Mouse (Mus musculus) gastrocnemius, adult 2 months (tissue): ENCODE measurements around the gene Hipk1. TPM values are rescaled to one million over a fixed set of nuclear protein-coding genes. Genes with fewer than 3 reads are reported as not detected.

Experiments
- DNase-seq: peaks from one replicate; pipeline ENCODE4 v3.0.0; 2022
- H3K27ac ChIP-seq: fragments of 200-600 bp; 2 replicates; pipeline ENCODE4 v1.8.1; 2022; ENCODE audit warnings: mild to moderate bottlenecking
- H3K4me3 ChIP-seq: fragments of 200-600 bp; 2 replicates; pipeline ENCODE4 v1.8.1; 2022; ENCODE audit warnings: mild to moderate bottlenecking, moderate library complexity
- CTCF ChIP-seq: fragments of 200-600 bp; IDR thresholded peaks from 2 replicates; pipeline ENCODE4 v1.8.1; 2022; ENCODE audit warnings: antibody characterized with exemption, mild to moderate bottlenecking, moderate library complexity
- intact Hi-C: fragments of 180-260 bp; cut with DNase I; formaldehyde crosslinking; loops from one replicate; pipeline ENCODE4 v1.15.1; 2025
- total RNA-seq, 2 experiments: library from RNA; stranded (reverse); gene quantifications; 2 replicates each; pipeline ENCODE4 v1.2.3; 2021

Gene Hipk1
- total RNA-seq, 2 experiments from 2014 or later: 67.2 to 73.7 TPM

DNA sequence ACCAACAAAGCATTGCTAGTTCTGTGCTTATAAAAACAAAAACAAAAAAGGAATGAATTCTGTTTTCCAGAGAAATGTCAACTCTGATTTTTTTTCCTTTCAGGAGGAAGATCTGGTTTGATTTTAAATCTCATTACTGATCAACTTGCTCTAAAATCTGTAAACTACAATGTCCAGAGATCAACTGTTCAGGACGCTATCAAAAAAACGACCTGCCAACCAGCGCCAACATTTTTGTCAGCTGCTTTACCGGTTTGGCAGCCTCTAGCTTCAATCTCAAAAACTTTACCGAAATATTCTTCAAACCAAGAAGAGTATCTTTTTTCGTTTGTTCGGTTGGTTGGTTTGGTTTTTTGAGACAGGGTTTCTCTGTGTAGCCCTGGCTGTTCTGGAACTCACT lies 2.3 kb downstream of the Hipk1 start:
- TF ChIP-seq CTCF: no peak
- Histone ChIP-seq H3K4me3 (peak overlapping the region; percentile 96), H3K27ac (peak overlapping the region; percentile 93)
- DNase-seq: no peak
- intact Hi-C loops: no loop called here

DNA sequence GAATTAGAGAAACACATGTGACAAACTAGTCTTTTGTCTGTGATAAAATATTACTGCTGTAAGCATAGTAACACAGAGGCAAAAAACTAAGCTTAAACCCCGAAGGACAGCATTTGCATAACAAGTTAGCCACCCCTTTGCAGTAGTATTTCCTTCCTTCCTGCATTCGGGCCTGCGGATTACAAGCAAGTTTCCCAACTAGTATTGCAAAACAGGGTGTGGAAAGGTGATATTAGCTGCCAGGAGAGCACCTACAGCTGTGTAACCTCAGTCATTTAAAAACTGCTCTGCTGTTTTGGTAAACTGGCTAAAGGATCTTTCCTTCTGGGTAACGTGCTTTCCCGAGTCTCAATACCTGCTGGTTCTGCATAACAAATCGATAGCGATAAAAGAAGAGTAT lies 4.1 kb downstream of the Hipk1 start:
- Histone ChIP-seq H3K27ac (peak overlapping the region; percentile 93), H3K4me3 (peak overlapping the region; percentile 96)
- intact Hi-C loops: no loop called here
- TF ChIP-seq CTCF: no peak
- DNase-seq: no peak

DNA sequence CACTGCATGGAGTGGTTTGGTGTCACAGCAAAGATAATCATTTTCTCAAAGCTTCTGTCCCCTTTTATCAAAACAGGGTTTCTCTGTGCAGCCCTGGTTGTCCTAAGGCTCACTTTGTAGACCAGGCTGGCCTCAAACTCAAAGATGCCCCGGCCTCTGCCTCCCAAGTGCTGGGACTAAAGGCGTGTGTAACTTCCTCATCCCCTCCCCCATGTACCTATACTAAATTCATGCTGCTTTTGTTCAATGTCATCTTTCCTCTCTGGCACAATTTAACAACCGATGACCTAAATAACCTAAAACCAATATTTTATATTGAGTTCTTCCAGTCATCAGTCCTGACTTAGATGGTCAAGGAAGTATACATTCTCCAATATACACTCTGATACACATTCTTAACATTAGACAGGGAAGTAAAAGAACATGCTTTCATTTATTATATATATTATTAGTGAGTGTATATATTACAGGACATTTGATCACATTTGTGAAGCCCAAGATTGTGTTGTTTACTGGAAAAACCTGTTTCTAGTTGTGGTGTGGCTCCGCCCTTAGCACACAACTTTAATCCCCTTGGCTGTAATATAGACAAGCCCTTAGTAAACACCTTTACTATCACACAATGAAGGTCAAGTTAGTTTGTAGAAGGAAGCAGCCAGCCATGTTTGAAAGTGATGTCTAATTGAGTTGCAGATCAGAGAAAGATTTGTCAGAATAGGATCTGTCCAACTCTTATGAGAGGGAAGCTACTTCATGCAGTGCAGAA lies 8.3 kb downstream of the Hipk1 start:
- intact Hi-C loops: no loop called here
- no peak for DNase-seq
- H3K4me3 ChIP-seq: no peak overlapping the region
- H3K27ac ChIP-seq: peak overlapping the region; percentile 3; the same call in 1 of the 2 replicates
- no peak for TF ChIP-seq CTCF

DNA sequence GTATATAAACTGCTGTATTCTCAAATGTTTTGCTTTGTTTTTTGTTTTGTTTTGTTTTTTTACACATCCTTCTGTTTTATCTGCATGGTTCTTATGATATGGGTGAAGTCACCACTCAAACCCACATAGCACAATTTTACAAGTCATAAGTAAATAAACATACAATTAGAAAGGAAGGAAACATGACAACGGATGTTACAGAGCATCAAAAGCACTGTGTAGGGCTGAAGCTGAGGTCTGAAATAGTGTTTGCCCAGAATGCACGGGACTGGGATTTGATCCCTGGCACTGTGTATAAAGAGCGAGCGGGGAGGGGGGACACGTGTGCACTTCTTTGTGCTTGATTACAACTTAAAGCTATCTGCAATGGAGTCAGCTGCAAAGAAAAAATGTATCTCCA lies 10.6 kb downstream of the Hipk1 start:
- TF ChIP-seq CTCF: no peak
- intact Hi-C loops: no loop called here
- no peak for DNase-seq

DNA sequence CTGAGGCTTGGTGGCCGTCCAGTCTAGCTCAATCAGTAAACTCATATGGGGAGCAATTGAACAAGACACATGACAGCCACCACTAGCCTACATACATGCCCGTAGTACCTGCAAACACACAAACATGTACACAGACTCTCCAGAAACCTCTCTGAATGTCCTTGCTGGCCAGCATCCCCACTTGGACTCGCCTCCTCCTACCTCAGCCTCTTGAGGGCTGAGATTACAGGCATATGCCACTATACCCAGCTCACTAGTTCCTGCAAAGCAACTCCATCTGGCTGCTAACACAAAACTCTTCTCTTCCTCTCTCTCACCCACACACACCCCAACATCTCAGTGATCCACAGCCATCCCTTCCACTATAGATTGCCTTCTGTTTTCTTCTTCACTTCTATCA lies 11.1 kb downstream of the Hipk1 start:
- no peak overlapping the region for H3K4me3 ChIP-seq
- intact Hi-C loops: no loop called here
- no peak for DNase-seq
- H3K27ac ChIP-seq: no peak overlapping the region
- TF ChIP-seq CTCF: no peak

More for the DNA sequence above, 10.6 kb downstream of the Hipk1 start:
- Histone ChIP-seq H3K27ac (no peak overlapping the region), H3K4me3 (no peak overlapping the region)

DNA sequence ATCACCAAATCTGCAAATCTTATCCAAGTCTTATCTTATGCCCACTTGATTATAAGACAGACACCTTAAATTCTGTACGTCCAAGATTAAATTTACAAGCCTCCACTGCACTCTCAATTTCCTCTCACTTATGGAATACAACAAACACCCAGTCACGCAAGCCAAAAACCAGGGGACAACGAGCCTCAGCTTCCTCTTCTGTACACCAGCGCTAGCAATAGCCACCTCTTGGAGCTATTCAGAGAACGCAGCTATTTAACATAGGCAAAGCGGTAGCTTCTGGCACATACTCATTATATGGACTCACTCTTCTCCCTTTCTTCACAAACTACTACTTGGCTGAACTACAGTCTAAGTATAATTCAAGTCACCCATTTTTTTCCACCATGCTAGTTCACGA lies 12.2 kb downstream of the Hipk1 start:
- no peak for DNase-seq
- intact Hi-C loops: no loop called here
- no peak overlapping the region for H3K4me3 ChIP-seq
- H3K27ac ChIP-seq: 0 out of 2 replicates have a peak overlapping the region, but pooled peaks have one; percentile 10
- no peak for TF ChIP-seq CTCF

DNA sequence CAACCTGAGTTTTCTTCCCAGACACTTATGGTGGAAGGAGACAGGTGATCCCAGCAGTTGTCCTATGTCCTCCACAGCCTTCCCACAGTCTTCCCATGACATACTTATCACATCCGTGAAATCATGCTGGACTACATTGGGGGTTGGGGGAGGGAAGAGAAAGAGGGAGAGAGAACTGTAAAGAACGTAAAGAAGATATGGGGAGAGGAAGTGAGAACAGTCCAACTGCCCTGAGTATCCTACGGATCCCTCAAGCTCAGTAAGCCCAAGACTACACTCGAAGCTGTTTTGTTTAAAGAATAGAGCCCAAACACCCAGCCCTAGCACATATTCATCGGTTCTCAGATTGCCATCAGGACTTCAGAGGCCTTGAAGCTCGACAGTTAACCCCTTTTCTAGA lies 12.7 kb downstream of the Hipk1 start:
- no peak for TF ChIP-seq CTCF
- Histone ChIP-seq H3K4me3 (no peak overlapping the region), H3K27ac (no peak overlapping the region)
- intact Hi-C loops: no loop called here
- no peak for DNase-seq

DNA sequence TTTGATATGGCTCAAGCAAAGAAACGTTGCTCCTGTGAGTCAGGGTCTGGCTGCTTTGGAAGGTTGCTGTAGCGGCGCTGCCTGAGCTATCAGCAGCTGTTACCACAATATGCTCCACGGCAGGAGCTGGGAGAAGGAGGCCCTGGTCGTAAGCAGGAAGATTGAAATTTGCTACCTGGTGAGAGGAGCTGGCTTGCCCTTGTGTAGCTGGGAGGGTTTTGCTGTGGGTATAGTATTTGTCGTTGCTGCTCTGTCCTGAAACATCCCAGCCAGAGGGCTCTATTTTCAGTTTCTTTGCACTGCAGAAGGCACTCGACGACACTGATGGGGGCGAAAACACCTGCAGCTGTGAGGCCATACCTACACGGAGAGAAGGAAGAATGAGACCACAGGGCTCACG lies 13.4 kb downstream of the Hipk1 start:
- intact Hi-C loops: no loop called here
- H3K4me3 ChIP-seq: no peak overlapping the region
- no peak overlapping the region for H3K27ac ChIP-seq

DNA sequence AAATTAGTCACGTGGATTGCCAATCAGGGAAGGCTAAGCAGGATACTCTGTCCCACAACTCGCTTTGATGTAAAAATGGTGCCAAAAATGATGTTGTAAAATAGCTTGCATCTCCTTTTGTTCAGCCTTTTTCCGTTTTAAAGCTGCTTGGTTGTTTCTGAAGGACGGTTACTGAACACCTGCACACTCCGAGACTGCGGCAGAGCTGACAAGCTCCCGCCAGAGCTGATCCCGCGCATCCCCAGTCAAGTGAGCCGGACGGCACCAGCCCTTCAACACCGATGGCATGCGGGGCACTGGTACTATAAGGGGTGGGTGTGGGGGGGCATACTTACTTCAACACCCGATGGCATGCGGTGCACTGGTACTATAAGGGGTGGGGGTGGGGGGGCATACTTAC lies 17.4 kb downstream of the Hipk1 start:
- TF ChIP-seq CTCF: no peak
- peak overlapping the region; percentile 79 for H3K27ac ChIP-seq
- no peak overlapping the region for H3K4me3 ChIP-seq
- no peak for DNase-seq
- intact Hi-C loops: no loop called here

More for the DNA sequence above, 13.4 kb downstream of the Hipk1 start:
- TF ChIP-seq CTCF: no peak
- no peak for DNase-seq

DNA sequence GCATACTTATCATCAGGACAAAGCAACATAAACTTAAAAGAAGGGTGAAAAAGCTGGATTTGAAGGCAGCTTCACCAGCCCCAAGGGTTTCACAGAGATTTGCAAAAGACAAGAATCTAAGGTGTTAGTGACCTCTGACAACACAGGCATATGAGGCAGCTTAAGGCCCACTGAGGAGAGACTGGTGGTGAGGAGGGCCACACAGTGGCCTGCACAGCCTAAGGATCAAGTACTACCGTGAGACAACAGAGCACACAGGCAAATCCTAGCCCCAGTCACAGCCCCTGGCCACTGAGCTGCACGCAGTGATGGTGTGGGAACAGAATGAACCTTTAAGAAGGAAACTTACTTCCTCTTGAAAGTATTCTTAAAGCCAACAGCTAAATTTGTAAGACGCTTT lies 17.9 kb downstream of the Hipk1 start:
- peak overlapping the region; percentile 7; the same call in 1 of the 2 replicates for H3K4me3 ChIP-seq
- no peak for DNase-seq
- TF ChIP-seq CTCF: no peak
- intact Hi-C loops: loop anchor here (2.0 kb wide), 1 partner anchor 35 kb away; the partner anchor contains the start of genes Ap4b1, Dclre1b and Gm43064
- peak overlapping the region; percentile 79 for H3K27ac ChIP-seq

DNA sequence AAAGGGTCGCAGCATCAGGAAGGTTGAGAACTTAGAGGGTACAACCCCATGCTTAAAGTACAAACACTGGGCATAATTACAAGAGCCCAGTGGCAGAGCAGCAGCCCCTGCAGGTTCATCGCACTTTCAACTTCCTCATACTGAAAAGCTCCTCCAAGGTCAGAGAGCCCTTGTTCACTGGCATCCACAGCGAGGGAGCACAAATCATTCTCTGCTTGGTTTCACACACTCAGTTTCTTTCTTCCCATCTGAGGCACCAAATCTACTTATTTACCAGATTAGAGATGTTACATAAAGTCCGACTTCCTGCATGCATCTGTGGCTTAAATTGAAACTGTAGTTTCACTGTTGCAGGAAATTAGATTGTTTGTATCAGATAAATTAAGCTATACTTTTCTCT lies 18.5 kb downstream of the Hipk1 start:
- Histone ChIP-seq H3K27ac (peak overlapping the region; percentile 79), H3K4me3 (peak overlapping the region; percentile 7; the same call in 1 of the 2 replicates)
- no peak for TF ChIP-seq CTCF
- intact Hi-C loops: loop anchor here (2.0 kb wide), 1 partner anchor 36 kb away; the partner anchor contains the start of genes Ap4b1, Dclre1b and Gm43064
- DNase-seq: no peak

DNA sequence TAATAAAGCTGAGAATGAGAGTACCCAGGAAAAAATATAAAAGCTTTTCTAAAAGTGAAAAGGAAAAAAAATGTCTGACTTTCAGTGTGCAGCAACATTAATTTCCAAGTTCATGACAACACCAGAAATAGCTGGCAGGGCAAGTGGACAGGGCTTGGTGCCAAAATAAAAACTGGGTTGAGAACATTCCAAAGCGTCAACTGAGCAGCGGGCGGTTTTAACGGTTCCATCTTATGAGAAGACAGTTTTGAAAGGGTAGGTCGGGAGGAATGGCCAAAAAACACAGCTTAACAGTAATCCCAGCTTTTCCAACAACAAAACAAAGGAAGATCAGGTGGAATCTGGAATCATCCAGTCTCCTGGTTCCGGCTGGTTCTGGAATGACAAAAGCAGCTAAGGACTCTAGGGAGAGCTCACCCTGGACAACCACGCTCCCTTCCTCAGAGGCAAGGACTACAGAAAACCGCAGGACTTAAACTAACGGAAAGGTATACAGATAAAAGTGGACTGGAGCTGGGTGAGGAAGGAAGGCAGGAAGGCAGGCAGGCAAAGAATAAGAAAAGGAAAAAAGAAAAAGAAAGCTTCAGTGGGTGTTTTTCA lies 19.7 kb downstream of the Hipk1 start:
- Histone ChIP-seq H3K27ac (peak overlapping the region; percentile 79), H3K4me3 (peak overlapping the region; percentile 59)
- DNase-seq: peak; percentile 77
- intact Hi-C loops: loop anchor here (2.0 kb wide), 1 partner anchor 37 kb away; the partner anchor contains the start of genes Ap4b1, Dclre1b and Gm43064
- no peak for TF ChIP-seq CTCF

DNA sequence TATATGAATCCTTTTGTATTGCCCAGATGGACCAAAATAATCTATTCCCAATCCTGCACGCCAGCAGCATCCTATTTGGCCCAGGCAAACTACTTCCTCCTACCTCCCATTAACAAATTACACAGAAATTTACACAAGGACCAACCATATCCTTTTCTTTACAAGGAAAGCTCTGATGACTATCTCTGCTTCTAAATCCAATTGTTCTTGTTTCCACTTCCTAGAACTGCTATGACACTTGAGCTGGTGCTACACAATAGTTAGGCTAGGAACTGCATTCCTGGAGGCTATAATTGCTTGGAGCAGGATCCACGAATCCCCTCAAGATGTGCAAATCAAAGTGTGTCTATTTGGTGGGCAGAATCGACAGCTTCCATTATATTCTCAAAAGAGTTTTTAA lies 24.6 kb downstream of the Hipk1 start:
- no peak overlapping the region for H3K4me3 ChIP-seq
- DNase-seq: no peak
- intact Hi-C loops: no loop called here
- TF ChIP-seq CTCF: no peak
- peak overlapping the region; percentile 12; the same call in 1 of the 2 replicates for H3K27ac ChIP-seq
